Mouse (Mus musculus): ENCODE measurements around the gene Chrdl1. TPM values are rescaled to one million over a fixed set of nuclear protein-coding genes. Genes with fewer than 3 reads are reported as not detected.

Chrdl1 gene
- polyA plus RNA-seq (2016; fragmentation: Nextera tagmentation; extraction: Ambion mirVana) = 9.5 and 14.3 TPM in 2 replicates

DNA sequence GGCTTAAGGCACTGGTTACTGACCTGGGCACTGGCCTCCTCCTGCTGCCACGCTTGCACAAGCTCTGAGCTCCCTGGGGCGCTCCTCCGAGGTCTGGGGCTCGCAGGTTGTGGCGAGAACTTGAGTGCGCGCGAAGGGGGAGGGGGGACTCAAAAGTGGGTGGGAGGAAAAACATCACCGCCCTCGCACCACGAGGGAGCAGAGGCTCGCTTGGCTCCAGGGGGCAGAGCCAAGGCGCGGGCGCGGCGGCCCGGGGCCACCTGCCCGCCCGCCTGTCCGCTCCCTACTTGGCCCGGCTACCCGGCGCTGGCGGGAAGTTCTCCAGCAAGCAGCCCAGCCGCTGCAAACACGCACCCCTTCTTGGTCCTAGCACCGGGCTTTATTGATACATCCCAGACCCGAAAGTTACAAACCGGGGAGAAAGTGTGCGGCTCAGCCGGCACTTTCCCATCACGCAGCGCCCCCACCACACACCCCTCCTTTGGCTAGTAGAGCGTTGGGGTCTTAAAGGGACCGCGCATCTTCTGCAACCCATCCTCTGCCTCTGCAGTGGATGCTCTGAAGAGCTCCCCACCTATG is at the start of gene Chrdl1:
TSS of gene Chrdl1 (minus strand) at position 472 of the 579 bp plus-strand sequence.
- Histone ChIP-seq H3K4me1 (no peaks in the 10 kb centered on the region), H3K36me3 (no peaks in the 10 kb centered on the region), H3K4me3 (peak within 1 kb of the TSS; percentile 55), H3K27ac (peak within 1 kb of the TSS; percentile 75), H3K27me3 (ENCODE audit: low read depth, poor library complexity, severe bottlenecking) (peaks cover 90% of the 10 kb centered on the region), H3K9me3 (replicated peaks) (no peaks in the 10 kb centered on the region)
- peak; percentile 53 for DNase-seq (ENCODE audit: low spot score)
- 8% methylated on average over 32 of the region's 37 CpGs for WGBS

DNA sequence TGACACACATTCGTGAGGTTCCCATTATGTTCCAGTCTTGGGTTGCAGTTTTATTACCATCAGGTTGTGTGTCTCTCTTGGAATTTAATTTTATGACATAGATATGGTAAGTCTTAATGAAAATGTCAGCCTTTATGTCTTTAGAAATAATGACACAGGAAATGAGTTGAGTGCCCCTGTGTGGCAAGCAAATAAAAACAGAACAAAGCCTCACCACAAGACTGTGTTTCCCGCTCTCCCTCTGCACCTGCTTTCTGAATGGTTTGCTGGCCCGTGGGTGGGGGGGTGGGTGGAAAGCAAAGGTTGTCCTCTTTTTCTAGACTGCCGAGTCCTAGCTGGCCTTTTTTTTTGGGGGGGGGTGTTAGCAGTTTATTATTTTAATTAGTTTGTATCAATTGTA is 48.6 kb upstream of the Chrdl1 start:
- peaks cover 8% of the 10 kb centered on the region for H3K4me1 ChIP-seq
- H3K9me3 ChIP-seq (replicated peaks) = no peaks in the 10 kb centered on the region
- H3K36me3 ChIP-seq = no peaks in the 10 kb centered on the region
- WGBS = 42% methylated on average over 4 of the region's 4 CpGs
- no peak for DNase-seq (ENCODE audit: low spot score)
- no peak overlapping the region for H3K4me3 ChIP-seq
- H3K27me3 ChIP-seq (ENCODE audit: low read depth, poor library complexity, severe bottlenecking) = peaks cover 82% of the 10 kb centered on the region
- H3K27ac ChIP-seq = no peak overlapping the region

DNA sequence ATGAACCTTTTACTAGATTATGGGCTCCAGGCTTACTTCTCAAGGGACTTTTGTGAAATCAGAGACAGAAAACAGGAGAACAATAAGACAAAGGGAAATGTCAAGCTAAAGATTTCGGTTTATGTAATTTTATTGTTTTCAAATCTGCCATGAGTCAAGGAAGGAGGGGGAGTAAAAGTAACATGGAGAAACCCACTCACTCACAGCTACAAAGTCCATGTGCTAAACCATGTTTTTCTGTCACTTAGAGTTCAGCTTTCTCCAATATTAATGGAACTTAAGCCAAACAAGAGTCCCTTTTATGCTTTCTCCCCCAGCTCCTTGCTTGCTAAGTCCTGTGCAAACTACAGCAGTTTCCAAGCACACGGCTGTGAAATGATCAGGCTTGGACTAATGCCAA is 10.5 kb upstream of the Chrdl1 start:
- no peak for DNase-seq (ENCODE audit: low spot score)
- no peak overlapping the region for H3K27ac ChIP-seq
- H3K9me3 ChIP-seq (replicated peaks) = no peaks in the 10 kb centered on the region
- peaks cover 78% of the 10 kb centered on the region for H3K27me3 ChIP-seq (ENCODE audit: low read depth, poor library complexity, severe bottlenecking)
- no peaks in the 10 kb centered on the region for H3K36me3 ChIP-seq
- no peaks in the 10 kb centered on the region for H3K4me1 ChIP-seq
- H3K4me3 ChIP-seq = no peak overlapping the region
- 90% methylated on average over 2 of the region's 2 CpGs for WGBS

DNA sequence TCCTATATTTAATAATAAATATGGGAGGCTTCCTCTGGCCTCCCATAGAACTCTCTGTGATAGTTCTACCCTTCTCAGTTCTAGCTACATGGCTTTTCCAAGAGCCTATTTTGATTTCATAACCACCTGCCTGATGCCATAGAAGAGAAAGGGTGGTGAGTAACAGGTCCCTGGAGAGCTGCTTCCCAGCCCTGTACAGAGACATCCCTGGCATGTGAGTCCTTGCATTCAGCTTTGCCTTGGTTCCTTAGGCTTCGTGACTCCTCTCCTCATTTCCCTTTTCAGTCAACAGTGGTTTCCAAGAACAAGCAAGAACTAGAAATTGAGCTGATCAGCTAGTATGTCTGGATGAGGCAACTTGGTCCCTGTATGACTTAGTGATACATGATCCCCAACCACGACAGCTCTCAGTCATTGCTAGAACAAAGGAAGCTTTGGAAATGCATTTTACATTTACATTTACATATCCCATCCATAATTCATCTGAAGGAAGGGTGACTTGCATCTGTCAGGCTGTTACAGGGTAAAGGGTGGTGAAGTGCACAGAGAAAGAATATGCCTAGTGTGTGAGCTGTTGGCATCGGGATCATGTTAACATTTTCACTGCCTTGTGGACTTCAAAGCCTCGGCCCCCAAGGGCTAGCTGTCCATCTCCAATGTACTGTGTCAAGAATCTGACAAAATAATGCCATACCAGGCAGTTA is 27.7 kb downstream of the Chrdl1 start:
- WGBS = 79% methylated on average over 4 of the region's 4 CpGs

DNA sequence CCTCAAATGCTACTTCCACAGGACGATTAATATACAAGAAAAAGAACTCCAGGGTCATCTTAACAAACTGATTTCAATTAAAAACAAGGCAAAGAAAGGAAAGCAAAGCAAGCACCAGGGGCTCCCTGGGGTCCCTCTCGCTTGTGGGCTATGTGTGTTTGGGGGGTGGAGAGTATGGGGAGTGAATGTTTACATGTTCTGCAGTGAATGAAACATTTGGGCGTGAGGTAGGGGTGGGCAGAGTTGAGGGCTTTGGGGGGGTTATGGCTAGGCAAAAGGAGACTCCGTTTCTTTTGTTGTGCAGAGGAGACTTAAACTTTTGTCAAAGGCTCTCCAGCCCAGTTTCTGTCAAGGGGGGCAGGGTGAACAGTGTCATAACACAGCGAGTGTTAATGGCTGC is 46.8 kb downstream of the Chrdl1 start:
- WGBS = 46% methylated on average over 5 of the region's 5 CpGs

More for the DNA sequence above, 27.7 kb downstream of the Chrdl1 start:
- Histone ChIP-seq H3K27ac (no peak overlapping the region), H3K4me3 (no peak overlapping the region), H3K27me3 (ENCODE audit: low read depth, poor library complexity, severe bottlenecking) (peaks cover 25% of the 10 kb centered on the region; the same call in 1 of the 2 replicates), H3K36me3 (no peaks in the 10 kb centered on the region), H3K4me1 (no peaks in the 10 kb centered on the region), H3K9me3 (replicated peaks) (no peaks in the 10 kb centered on the region)
- DNase-seq (ENCODE audit: low spot score) = no peak

DNA sequence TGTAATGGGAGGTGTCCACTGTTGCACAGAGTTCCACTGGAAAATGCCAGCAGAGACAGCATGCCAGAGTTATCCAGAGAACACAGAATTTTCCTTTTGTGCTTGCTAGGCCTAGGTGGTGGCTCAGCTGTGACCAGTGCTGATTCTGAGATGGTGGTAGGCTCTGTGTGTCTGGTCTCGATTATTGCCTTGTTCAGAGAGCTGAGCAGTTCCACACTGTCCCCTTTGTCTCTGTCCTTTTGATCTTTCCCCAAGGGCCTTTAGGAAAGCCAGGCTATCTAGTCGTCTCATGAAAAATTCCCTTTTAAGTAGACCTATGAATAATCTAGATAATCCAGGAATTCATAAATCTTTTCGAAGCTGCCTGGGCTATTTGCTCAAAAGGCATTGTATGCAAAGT is 47.3 kb downstream of the Chrdl1 start:
- H3K9me3 ChIP-seq (replicated peaks) = no peaks in the 10 kb centered on the region
- H3K4me3 ChIP-seq = no peak overlapping the region
- peaks cover 98% of the 10 kb centered on the region for H3K27me3 ChIP-seq (ENCODE audit: low read depth, poor library complexity, severe bottlenecking)
- H3K27ac ChIP-seq = no peak overlapping the region
- WGBS = 51% methylated on average over 3 of the region's 3 CpGs
- H3K4me1 ChIP-seq = peaks cover 17% of the 10 kb centered on the region
- no peaks in the 10 kb centered on the region for H3K36me3 ChIP-seq
- DNase-seq (ENCODE audit: low spot score) = no peak

More for the DNA sequence above, 46.8 kb downstream of the Chrdl1 start:
- DNase-seq (ENCODE audit: low spot score) = no peak
- Histone ChIP-seq H3K4me1 (peaks cover 17% of the 10 kb centered on the region), H3K27ac (no peak overlapping the region), H3K36me3 (no peaks in the 10 kb centered on the region), H3K4me3 (no peak overlapping the region), H3K9me3 (replicated peaks) (no peaks in the 10 kb centered on the region), H3K27me3 (ENCODE audit: low read depth, poor library complexity, severe bottlenecking) (peaks cover 98% of the 10 kb centered on the region)

DNA sequence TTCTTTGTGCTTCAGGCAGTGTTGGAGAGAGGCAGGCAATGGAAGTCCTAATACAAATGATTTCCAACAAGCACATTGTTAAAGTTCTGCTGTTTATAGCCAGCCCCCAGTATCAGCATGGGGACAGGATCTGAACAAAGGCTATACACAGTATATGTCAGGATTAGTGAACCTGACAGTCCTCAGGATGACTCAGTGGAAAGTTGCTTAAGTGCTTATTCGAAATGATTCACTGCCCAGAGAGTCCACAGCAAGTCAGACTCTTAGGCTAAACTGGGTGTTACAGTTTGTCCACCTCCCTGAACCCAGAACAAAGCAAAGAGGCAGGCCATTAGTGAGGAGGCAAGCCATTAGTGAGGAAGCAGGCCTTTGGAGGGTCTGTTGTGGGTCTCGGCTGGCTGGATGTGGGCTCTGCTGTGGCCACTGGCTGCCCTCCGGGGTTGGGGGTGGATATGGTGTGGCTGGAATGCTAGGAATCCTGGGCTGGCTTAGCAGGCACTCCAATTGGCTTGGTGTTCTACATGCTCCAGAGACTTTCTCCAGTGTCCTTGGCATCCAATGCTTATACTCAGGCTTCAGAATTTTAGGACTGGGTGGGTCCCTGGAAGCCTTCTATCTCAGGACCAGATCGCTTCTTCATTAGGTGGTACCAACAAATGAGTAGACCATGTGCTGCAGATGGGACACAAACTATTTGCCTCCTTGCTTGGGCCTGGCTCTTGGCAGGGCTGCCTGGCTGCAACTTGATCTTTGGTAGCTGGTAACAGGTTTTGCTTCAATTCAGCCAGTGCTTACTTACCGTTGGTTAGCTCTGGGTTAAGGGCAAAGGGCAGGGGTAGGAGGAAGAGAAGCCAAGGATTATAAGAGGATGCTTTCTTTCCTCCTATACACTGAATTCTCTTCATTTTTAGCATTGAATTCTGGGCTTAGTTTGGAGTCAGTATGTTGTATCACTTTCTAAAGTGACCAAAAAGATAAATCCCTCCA is 49.3 kb downstream of the Chrdl1 start:
- Histone ChIP-seq H3K27me3 (ENCODE audit: low read depth, poor library complexity, severe bottlenecking) (peaks cover 99% of the 10 kb centered on the region), H3K36me3 (no peaks in the 10 kb centered on the region), H3K9me3 (replicated peaks) (no peaks in the 10 kb centered on the region), H3K4me3 (no peak overlapping the region), H3K27ac (peak overlapping the region; percentile 36; the same call in 1 of the 2 replicates), H3K4me1 (peaks cover 17% of the 10 kb centered on the region)
- 60% methylated on average over 5 of the region's 5 CpGs for WGBS
- peak; percentile 41 for DNase-seq (ENCODE audit: low spot score)

DNA sequence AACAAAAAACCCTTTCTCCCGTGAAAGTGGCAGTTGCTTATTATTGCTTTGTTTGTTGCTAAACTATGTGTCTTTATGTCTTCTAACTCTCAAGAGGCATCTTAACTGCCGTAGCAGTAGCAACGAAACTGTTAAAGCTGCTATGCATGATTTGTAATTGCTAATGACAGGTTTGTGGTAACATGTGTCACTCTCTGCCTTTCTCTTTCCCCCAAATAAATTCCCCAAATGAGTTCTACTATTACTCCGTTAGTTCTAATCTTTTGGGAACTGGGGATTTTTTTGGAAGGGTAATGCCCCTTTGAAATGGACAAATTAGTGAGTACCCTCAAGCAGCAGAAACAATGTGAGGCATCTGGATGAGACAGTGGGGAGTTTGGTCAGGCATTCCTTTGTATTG is 55.9 kb downstream of the Chrdl1 start:
- Histone ChIP-seq H3K27ac (no peak overlapping the region), H3K27me3 (ENCODE audit: low read depth, poor library complexity, severe bottlenecking) (peaks cover 93% of the 10 kb centered on the region), H3K4me1 (peaks cover 7% of the 10 kb centered on the region), H3K36me3 (no peaks in the 10 kb centered on the region), H3K9me3 (replicated peaks) (no peaks in the 10 kb centered on the region), H3K4me3 (no peak overlapping the region)
- 48% methylated on average over 4 of the region's 4 CpGs for WGBS
- DNase-seq (ENCODE audit: low spot score) = no peak

DNA sequence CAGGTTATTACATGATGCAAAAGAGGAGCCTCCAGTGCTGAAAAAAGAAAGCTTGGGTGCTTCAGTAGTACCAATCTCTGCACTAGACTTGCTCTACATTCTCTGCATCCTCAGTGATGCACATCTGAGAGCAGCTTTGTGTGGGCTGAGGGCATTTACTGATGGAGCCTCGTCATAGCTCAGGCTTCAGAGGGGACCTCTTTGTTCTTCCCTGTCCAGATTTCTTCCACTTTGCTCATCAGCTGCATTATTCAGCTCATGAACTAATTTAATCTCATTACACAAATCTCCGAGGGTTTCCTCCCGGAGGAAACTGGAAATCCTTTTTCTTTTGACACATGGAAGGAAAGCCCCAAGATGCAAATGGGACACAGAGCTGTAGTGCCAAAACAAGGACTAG is 56.5 kb downstream of the Chrdl1 start:
- Histone ChIP-seq H3K36me3 (no peaks in the 10 kb centered on the region), H3K27ac (no peak overlapping the region), H3K4me1 (peaks cover 7% of the 10 kb centered on the region), H3K9me3 (replicated peaks) (no peaks in the 10 kb centered on the region), H3K27me3 (ENCODE audit: low read depth, poor library complexity, severe bottlenecking) (peaks cover 90% of the 10 kb centered on the region), H3K4me3 (no peak overlapping the region)
- no peak for DNase-seq (ENCODE audit: low spot score)
- 61% methylated on average over 3 of the region's 3 CpGs for WGBS

DNA sequence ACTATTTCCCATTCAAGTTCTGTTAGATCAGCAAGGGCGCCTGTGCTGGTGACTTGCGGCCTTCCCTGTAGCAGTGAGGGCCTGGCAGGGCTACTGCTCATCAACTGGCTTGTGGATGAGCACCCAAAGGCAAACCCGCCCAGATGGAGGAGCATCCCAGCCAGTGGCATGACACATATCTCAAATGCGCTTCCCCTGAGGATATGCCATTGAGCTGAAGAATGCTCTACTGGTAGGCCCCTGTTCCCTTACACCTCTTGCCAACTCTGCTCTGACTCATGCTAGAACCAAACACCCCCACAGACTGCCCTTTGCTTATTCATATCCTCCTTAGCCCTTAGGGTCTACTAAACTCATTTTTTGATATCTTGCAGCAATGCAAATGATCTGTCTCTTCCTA is 57.4 kb downstream of the Chrdl1 start:
- DNase-seq (ENCODE audit: low spot score) = no peak
- H3K36me3 ChIP-seq = no peaks in the 10 kb centered on the region
- no peak overlapping the region for H3K4me3 ChIP-seq
- 91% methylated on average over 4 of the region's 4 CpGs for WGBS
- H3K27me3 ChIP-seq (ENCODE audit: low read depth, poor library complexity, severe bottlenecking) = peaks cover 91% of the 10 kb centered on the region
- H3K4me1 ChIP-seq = peaks cover 7% of the 10 kb centered on the region
- H3K27ac ChIP-seq = no peak overlapping the region
- H3K9me3 ChIP-seq (replicated peaks) = no peaks in the 10 kb centered on the region

DNA sequence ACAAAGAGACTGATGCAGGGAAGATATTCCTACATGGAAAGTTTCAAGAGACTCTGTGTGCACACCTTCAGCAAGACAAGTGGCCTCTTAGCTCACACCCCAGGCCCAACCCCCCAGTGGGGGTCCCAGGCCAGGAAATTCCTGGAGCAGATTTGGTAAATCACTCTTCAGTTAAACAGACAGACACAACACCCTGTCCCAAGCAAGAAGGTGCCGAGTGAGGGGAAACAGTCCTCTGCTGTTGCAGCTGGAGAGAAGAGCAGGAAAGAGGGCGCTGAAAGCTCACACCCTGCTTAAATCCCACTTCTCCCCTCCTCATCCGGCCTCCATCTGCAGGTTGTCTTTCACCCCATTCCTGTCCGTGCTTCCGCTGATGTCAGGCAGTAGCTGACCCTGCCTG is 58.2 kb downstream of the Chrdl1 start:
- whole genome bisulfite sequencing = 33% methylated on average over 5 of the region's 5 CpGs

DNA sequence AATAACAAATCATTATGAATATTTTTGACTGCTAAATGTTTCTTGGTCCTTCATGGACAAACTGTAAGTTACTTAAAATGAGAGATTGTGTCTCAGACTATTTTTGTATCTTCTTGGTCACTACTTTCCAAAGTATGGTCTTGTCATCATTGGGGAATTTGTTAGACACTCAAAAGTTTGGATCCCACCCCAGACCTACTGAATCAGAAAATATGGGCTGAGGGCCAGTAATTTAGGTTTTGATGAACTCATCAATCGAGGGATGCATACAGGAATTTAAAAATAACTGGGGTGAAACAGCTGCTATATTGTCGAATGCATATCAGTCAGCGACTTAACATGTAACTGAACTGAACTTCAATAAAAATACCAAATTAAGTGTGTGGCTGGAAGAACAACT is 80.9 kb downstream of the Chrdl1 start:
- Histone ChIP-seq H3K27me3 (ENCODE audit: low read depth, poor library complexity, severe bottlenecking) (peaks cover 79% of the 10 kb centered on the region), H3K36me3 (no peaks in the 10 kb centered on the region), H3K4me1 (no peaks in the 10 kb centered on the region), H3K27ac (no peak overlapping the region), H3K4me3 (no peak overlapping the region), H3K9me3 (replicated peaks) (no peaks in the 10 kb centered on the region)
- DNase-seq (ENCODE audit: low spot score) = no peak
- 92% methylated on average over 3 of the region's 3 CpGs for WGBS

More for the DNA sequence above, 58.2 kb downstream of the Chrdl1 start:
- H3K27me3 ChIP-seq (ENCODE audit: low read depth, poor library complexity, severe bottlenecking) = peaks cover 91% of the 10 kb centered on the region
- peak; percentile 35 for DNase-seq (ENCODE audit: low spot score)
- H3K9me3 ChIP-seq (replicated peaks) = no peaks in the 10 kb centered on the region
- no peaks in the 10 kb centered on the region for H3K36me3 ChIP-seq
- H3K27ac ChIP-seq = no peak overlapping the region
- no peak overlapping the region for H3K4me3 ChIP-seq
- H3K4me1 ChIP-seq = peaks cover 7% of the 10 kb centered on the region

DNA sequence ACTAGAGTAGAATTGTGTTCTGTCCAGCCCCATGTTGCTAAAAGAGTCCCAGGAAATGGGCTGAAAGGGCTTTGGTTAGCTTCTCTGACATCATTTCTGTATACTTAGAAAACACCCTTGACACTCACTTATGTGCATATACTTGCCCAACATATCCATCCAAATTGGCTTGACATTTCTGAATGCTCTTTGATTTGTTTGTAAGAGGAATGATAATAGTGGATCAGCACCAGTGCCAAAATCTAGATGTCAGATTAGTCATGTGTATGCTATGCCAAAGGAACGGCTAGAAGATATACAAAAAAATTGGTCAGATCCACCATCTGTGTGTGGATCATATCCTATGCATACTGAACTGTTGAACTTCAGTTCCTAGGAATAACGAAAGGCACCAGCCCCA is 99.3 kb downstream of the Chrdl1 start:
- no peak for DNase-seq (ENCODE audit: low spot score)
- Histone ChIP-seq H3K4me3 (no peak overlapping the region), H3K9me3 (replicated peaks) (no peaks in the 10 kb centered on the region), H3K27me3 (ENCODE audit: low read depth, poor library complexity, severe bottlenecking) (peaks cover 91% of the 10 kb centered on the region), H3K27ac (no peak overlapping the region), H3K36me3 (no peaks in the 10 kb centered on the region), H3K4me1 (no peaks in the 10 kb centered on the region)
- WGBS = 90% methylated on average over 2 of the region's 2 CpGs

Measured in limb, embryonic 10.5 days (tissue).